Mouse (Mus musculus): Measurements from ENCODE around the gene Olfr832. TPM values are rescaled to one million over a fixed set of nuclear protein-coding genes. Genes with fewer than 3 reads are reported as not detected.
"Not testable (repeated sequence)": the region's sequence is repeated elsewhere in the genome, so short reads cannot be mapped to it uniquely, and the experiment has no call there.

Gene Olfr832
- polyA plus RNA-seq (2012; rRNA removed): not detected in 2 replicates

DNA sequence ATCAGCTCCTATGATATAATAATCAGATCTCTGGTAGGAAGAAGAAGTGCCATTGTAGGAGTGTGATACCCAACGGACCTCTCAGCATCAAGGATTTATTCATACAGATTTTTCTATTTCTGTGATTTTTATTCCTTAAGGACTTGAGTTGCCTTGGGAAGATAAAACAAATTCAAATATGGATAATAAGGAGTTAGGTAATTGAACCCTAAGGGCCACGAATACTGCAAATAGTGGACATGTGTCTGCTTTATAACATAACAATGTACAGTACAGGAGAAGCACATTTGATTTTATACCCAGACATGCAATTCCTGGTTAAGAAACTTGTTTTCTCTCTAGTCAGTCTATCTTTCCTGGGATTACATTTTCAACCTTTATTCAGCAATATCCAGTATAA is at the start of gene Olfr832:
Olfr832 (plus strand) TSS at position 301 of the 400 bp plus-strand sequence.
- WGBS: 84% methylated on average over 2 of the region's 2 CpGs
- not testable (repeated sequence) for DNase-seq; H3K27ac ChIP-seq (ENCODE audit: insufficient read depth, low read length); H3K4me1 ChIP-seq (ENCODE audit: control insufficient read depth, insufficient read depth, low read length); H3K27me3 ChIP-seq (ENCODE audit: control insufficient read depth, insufficient read depth, low read length); H3K4me3 ChIP-seq (replicated peaks; ENCODE audit: insufficient read depth, low read depth, low read length)

DNA sequence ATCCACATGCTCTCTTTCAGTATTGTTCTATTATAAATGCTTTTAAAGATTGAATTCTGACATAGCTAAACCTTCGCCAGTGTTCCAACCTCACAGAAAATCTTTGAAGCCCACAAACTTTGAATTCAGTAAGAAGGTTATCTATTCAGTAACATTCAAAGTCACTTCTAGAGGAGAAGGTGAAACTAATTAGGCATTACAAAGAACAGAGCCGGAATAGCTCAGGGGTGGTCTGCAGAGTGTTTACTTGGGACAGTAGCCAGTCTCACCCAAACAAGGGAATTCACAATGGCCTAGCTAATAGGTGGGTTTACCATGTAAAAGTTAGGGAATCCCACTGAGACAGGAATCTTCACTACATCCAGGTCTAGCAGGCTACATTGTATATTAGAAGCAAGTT is 29.2 kb upstream of the Olfr832 start:
- H3K4me3 ChIP-seq (replicated peaks; ENCODE audit: insufficient read depth, low read depth, low read length); H3K4me1 ChIP-seq (ENCODE audit: control insufficient read depth, insufficient read depth, low read length); H3K27ac ChIP-seq (ENCODE audit: insufficient read depth, low read length); H3K27me3 ChIP-seq (ENCODE audit: control insufficient read depth, insufficient read depth, low read length); DNase-seq: not testable (repeated sequence)
- WGBS: 66% methylated on average over 2 of the region's 2 CpGs

DNA sequence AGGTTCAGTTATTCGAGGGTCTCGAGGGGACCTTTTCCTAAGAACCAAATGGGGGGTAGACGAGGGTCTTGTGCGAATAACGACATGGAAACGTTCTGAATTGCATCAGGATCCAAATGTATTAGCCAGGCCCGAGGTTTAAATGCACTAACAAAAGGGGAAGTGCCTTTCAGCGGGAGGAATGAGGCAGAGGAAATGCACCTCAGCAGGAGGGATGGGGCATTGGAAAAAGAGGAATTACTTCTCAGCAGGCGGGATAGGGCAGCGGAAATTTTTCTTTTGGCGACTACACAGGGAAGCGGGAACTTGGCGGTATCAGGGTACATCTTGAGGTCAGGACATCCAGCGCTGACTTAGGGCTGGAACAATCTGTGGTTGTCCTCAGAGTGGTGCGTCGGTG is 9.0 kb upstream of the Olfr832 start:
- H3K4me3 ChIP-seq (replicated peaks; ENCODE audit: insufficient read depth, low read depth, low read length); H3K4me1 ChIP-seq (ENCODE audit: control insufficient read depth, insufficient read depth, low read length); DNase-seq; H3K27ac ChIP-seq (ENCODE audit: insufficient read depth, low read length); H3K27me3 ChIP-seq (ENCODE audit: control insufficient read depth, insufficient read depth, low read length): not testable (repeated sequence)
- 80% methylated on average over 16 of the region's 16 CpGs for WGBS

DNA sequence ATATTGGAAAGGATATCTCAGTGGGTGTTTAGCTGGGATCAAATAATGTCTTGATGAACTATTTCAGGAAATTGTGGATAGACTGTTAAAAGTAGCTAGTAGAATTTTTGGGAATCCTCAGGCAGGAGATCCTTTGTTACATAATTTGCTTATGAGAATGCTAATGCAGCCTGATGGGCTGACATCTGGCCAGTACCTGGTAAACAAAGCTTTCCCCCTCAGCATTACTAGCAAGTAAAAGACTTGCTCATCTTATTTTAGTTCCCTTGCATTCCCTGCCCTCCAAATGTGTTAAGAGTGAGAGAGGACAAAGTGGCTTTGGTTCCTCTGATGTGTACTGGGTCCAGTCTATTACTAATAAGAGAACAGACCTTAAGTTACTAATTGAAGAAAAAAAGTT is 25.1 kb downstream of the Olfr832 start:
- no peaks in the 10 kb centered on the region for H3K27me3 ChIP-seq (ENCODE audit: control insufficient read depth, insufficient read depth, low read length)
- H3K4me1 ChIP-seq (ENCODE audit: control insufficient read depth, insufficient read depth, low read length): no peaks in the 10 kb centered on the region
- no peak overlapping the region for H3K27ac ChIP-seq (ENCODE audit: insufficient read depth, low read length)
- no peak overlapping the region for H3K4me3 ChIP-seq (replicated peaks; ENCODE audit: insufficient read depth, low read depth, low read length)
- TF ChIP-seq CTCF (IDR thresholded peaks at IDR 0.05; ENCODE audit: borderline replicate concordance, insufficient read depth, low read depth, low read length): no peak
- TF ChIP-seq POLR2A (IDR thresholded peaks at IDR 0.05; ENCODE audit: borderline replicate concordance, insufficient read depth, low read length): no peak
- DNase-seq: no peak

DNA sequence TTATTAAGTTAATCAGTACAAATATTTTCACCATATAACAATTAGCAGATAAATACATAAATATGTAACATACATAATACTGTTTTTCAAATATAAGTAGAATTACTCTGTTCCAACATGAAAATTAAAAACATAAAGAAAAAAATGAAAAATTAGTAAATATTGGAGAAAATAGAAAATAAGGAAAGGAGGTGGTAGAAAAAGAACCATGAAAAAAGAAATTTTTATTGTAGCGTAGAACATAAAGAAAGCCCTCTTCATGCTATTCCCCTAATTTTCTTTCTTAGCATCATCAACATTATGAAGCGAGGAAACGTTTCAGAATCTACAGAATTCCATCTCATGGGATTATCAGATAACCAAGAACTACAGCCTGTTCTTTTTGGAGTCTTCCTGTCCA is 50.8 kb downstream of the Olfr832 start, which contains the start of gene Olfr834:
Olfr834 (plus strand) TSS at position 301 of the 400 bp plus-strand sequence.
- Histone ChIP-seq H3K27me3 (ENCODE audit: control insufficient read depth, insufficient read depth, low read length) (no peaks in the 10 kb centered on the region), H3K4me1 (ENCODE audit: control insufficient read depth, insufficient read depth, low read length) (no peaks in the 10 kb centered on the region), H3K4me3 (replicated peaks; ENCODE audit: insufficient read depth, low read depth, low read length) (no peak within 1 kb of the TSS), H3K27ac (ENCODE audit: insufficient read depth, low read length) (no peak within 1 kb of the TSS)
- DNase-seq: no peak
- WGBS: 70% methylated on average over 3 of the region's 3 CpGs
- TF ChIP-seq POLR2A (IDR thresholded peaks at IDR 0.05; ENCODE audit: borderline replicate concordance, insufficient read depth, low read length) (no peak), CTCF (IDR thresholded peaks at IDR 0.05; ENCODE audit: borderline replicate concordance, insufficient read depth, low read depth, low read length) (no peak)

Other genes with a start within 250 kb of the Olfr832 start
- not detected in 2 replicates for gene Olfr24, start 173.1 kb upstream of the Olfr832 start, polyA plus RNA-seq (2012; rRNA removed)
- gene Olfr828, start 117.6 kb upstream of the Olfr832 start, polyA plus RNA-seq (2012; rRNA removed): not detected in 2 replicates
- not detected in 2 replicates for gene Olfr829, start 82.2 kb upstream of the Olfr832 start, polyA plus RNA-seq (2012; rRNA removed)
- gene Olfr830, start 62.4 kb upstream of the Olfr832 start, polyA plus RNA-seq (2012; rRNA removed): not detected in 2 replicates
- gene Olfr834, start 50.9 kb downstream of the Olfr832 start, polyA plus RNA-seq (2012; rRNA removed): not detected in 2 replicates
- gene Olfr835, start 95.6 kb downstream of the Olfr832 start, polyA plus RNA-seq (2012; rRNA removed): not detected in 2 replicates
- gene Olfr836, start 183.3 kb downstream of the Olfr832 start, polyA plus RNA-seq (2012; rRNA removed): not detected in 2 replicates
- not detected in 2 replicates for gene Olfr837, start 199.2 kb downstream of the Olfr832 start, polyA plus RNA-seq (2012; rRNA removed)
- gene Olfr839-ps1, start 240.2 kb downstream of the Olfr832 start, polyA plus RNA-seq (2012; rRNA removed): not detected in 2 replicates